Mouse (Mus musculus) kidney, adult 2 months (tissue): ENCODE results near the gene Prrg2. TPM values are rescaled to one million over a fixed set of nuclear protein-coding genes. Genes with fewer than 3 reads are reported as not detected.
"Not testable (repeated sequence)": the region's sequence is repeated elsewhere in the genome, so short reads cannot be mapped to it uniquely, and the experiment has no call there.

Experiments
- DNase-seq: peaks from one replicate; pipeline ENCODE4 v3.0.0; 2021
- H3K27ac ChIP-seq: fragments of 200-500 bp; 2 replicates; pipeline ENCODE4 v1.5.1; 2012; ENCODE audit warnings: low read depth, low read length, control low read depth, inconsistent platforms; ENCODE audit not compliant: insufficient read depth
- H3K27me3 ChIP-seq: fragments of 200-500 bp; replicated peaks from 2 replicates; pipeline ENCODE4 v1.6.1; 2012; ENCODE audit warnings: mild to moderate bottlenecking, moderate library complexity, low read length, inconsistent platforms; ENCODE audit not compliant: control insufficient read depth, insufficient read depth
- H3K36me3 ChIP-seq: fragments of 200-500 bp; 2 replicates; pipeline ENCODE4 v1.6.1; 2012; ENCODE audit warnings: mild to moderate bottlenecking, moderate library complexity, low read length, inconsistent platforms; ENCODE audit not compliant: control insufficient read depth, insufficient read depth
- H3K4me1 ChIP-seq: fragments of 200-500 bp; 2 replicates; pipeline ENCODE4 v1.6.1; 2011; ENCODE audit warnings: low read length; ENCODE audit not compliant: control insufficient read depth, insufficient read depth
- H3K4me3 ChIP-seq: fragments of 200-500 bp; 2 replicates; pipeline ENCODE4 v1.5.1; 2011; ENCODE audit warnings: mild to moderate bottlenecking, low read depth, low read length, control low read depth; ENCODE audit not compliant: insufficient read depth
- CTCF ChIP-seq: fragments of 200-500 bp; conservative IDR thresholded peaks from 2 replicates; pipeline ENCODE4 v1.5.1; 2011; ENCODE audit warnings: low read depth, mild to moderate bottlenecking, control low read depth, low read length, moderate library complexity, mixed read lengths; ENCODE audit not compliant: insufficient read depth, insufficient read length
- POLR2A ChIP-seq: fragments of 200-500 bp; IDR thresholded peaks from one replicate; pipeline ENCODE4 v1.6.1; 2011; ENCODE audit warnings: low read depth, low read length, control low read depth
- WGBS: fragments of 180-500 bp; shearing (Covaris S2); methylation state at CpG from one replicate; pipeline ENCODE4 v1.1.7; 2018; 5-methylcytosine and 5-hydroxymethylcytosine counted together
- polyA plus RNA-seq: library from polyadenylated mRNA; depleted of rRNA; stranded (reverse); fragments of >200 nt; gene quantifications from 2 replicates; pipeline ENCODE4 v1.2.3, GENCODE M21; 2012

Gene Prrg2
- polyA plus RNA-seq, 1 experiment = 80.9 TPM

DNA sequence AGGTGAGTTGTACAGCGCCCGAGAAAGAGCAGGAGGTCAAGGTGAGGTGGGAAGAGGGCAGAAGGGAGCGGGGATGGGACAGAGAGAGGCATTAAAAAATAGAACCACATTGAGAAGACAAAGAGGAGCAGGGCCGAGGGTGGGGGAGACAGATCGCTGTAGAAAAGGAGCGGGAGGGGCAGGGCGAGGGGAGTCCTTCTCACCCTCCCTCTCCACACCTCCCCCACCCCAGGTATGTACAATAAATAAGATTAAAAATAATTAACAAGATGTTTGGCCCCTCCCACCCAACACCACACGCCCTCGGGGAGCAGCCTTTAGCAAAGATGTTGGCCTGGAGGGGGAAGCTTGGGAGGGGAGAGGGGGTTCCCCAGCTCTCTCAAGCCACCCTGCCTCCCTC is 34.7 kb downstream of the Prrg2 start:
- no peak overlapping the region for H3K27ac ChIP-seq
- H3K36me3 ChIP-seq = peaks cover 1% of the 10 kb centered on the region
- no peaks in the 10 kb centered on the region for H3K27me3 ChIP-seq
- 82% methylated on average over 9 of the region's 9 CpGs for WGBS
- no peaks in the 10 kb centered on the region for H3K4me1 ChIP-seq
- H3K4me3 ChIP-seq = no peak overlapping the region
- TF ChIP-seq CTCF (no peak), POLR2A (no peak)
- DNase-seq = no peak

DNA sequence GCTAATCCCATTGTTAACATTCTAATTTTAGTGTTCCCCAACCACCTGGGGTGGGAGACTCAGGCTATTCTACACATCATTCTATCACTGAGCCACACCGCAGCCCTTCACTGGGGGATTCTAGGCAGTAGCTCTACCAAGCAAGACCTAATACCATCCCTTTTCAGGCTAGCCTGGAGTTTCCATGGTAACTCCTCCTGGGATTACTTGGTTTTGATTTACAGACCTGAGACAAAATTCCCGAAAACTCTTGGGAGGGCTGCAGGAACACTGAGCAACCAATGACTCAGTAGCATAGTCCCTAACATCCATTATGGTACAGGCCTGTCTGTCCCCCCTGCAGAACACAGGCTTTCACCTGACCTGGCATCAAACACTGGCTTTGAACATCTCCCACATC is 36.2 kb downstream of the Prrg2 start:
- DNase-seq = no peak
- H3K4me1 ChIP-seq = no peaks in the 10 kb centered on the region
- TF ChIP-seq POLR2A (no peak), CTCF (no peak)
- H3K36me3 ChIP-seq = peaks cover 1% of the 10 kb centered on the region
- no peaks in the 10 kb centered on the region for H3K27me3 ChIP-seq
- H3K4me3 ChIP-seq = no peak overlapping the region
- 59% methylated on average over 2 of the region's 2 CpGs for WGBS
- H3K27ac ChIP-seq = no peak overlapping the region

DNA sequence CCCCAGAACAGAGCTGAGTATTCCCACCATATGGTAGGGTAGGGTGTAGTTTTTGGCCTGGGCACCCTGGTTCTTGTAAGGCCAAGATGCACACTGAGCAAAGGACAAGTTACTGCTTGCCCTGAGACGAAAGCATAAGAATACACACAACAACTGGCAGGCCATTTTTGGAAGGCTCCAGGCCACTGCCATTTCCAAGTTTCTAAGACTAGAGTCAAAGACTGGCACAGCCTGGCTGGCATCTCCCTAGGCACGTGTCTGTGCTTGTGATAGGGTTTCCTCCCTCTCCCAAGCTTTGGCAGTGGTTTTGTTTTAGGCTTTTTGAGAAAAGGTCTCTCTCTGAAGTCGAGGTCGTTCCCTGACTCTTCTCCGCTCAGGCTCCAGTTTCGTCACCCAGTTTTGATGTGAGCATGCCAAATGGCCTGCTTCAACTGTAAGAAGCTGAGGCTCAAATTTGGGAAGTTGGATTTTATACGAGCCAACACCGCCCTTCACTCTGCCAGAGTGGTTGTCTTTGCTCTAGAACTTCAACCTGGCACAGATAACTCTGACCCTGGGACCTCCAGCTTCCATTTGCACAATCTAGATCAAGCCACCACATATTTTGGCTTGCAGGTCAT is 36.8 kb downstream of the Prrg2 start:
- Histone ChIP-seq H3K27me3 (no peaks in the 10 kb centered on the region), H3K27ac (no peak overlapping the region), H3K36me3 (peaks cover 1% of the 10 kb centered on the region), H3K4me3 (no peak overlapping the region), H3K4me1 (no peaks in the 10 kb centered on the region)
- no peak for DNase-seq
- TF ChIP-seq CTCF (no peak), POLR2A (no peak)
- WGBS = 66% methylated on average over 8 of the region's 8 CpGs

DNA sequence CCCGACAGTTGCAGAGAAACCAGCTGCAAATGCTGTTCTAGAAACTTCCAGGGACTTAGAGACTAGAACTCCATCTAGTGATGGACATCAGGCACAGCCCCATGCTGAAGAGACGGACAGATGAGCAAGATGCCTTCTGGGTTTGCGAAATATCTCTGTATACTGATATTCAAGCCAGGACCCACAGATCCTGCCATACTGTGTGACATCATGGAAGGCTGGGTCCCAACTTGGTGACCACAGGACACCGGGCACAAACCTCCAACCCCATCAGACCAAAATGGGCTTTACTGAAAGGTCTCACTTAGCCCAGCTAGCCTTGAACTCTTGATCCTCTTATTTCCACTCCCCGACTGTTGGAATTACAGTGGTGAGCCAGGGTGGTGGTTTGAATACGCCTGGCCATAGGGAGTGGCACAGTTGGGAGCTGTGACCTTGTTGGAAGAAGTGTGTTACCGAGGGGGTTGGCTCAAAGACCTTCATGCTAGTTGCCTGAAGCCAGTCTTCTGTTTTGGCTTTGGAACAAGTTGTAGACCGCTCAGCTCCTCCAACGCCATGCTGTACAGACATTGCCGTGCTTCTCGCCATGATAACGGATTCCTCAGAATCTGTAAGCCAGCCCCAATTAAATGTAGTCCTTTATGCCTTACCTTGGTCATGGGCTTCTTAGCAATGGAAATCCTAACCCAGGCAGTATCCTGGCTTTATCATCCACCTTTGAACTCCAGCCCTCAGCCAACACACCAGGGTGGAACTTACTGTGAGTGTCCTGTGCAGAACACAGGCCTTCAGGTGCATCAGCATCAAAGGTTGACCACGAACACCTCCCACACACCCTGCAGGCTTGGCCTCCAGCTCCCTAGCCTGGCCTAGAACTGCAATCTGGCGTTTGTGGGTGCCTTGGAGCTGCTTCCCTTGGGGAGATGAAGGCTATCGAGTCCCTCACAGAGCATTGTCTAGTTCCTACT is 37.9 kb downstream of the Prrg2 start:
- Histone ChIP-seq H3K4me3 (no peak overlapping the region), H3K27ac (no peak overlapping the region), H3K36me3 (no peaks in the 10 kb centered on the region), H3K27me3 (no peaks in the 10 kb centered on the region), H3K4me1 (no peaks in the 10 kb centered on the region)
- 74% methylated on average over 15 of the region's 15 CpGs for WGBS
- DNase-seq = no peak
- TF ChIP-seq POLR2A (no peak), CTCF (no peak)

DNA sequence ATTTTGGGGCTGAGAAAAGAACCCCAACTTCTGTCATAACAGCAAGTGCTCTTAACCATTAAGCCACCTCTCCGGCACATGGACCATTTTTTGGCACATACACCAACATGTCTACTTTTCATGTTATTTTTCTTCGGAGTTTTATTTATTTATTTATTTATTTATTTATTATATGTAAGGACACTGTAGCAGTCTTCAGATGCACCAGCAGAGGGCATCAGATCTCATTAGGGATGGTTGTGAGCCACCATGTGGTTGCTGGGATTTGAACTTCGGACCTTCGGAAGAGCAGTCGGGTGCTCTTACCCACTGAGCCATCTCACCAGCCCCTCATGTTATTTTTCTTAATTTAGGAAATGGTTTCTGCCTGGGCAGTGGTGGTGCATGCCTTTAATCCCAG is 38.8 kb downstream of the Prrg2 start:
- DNase-seq = not testable (repeated sequence)

DNA sequence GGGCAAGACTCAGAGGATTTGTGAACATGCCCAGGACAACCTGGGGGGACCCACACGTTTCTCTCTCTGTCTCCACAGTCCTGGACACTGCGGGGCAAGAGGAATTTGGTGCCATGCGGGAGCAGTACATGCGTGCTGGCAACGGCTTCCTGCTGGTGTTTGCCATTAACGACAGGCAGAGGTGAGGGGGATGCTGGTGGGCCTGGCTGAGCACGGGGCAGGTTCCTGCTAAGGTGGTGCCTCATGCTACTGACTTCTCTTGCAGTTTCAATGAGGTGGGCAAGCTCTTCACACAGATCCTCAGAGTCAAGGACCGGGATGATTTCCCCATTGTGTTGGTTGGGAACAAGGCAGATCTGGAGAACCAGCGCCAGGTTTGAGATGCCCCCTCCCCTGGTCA is 42.3 kb downstream of the Prrg2 start:
- Histone ChIP-seq H3K4me3 (no peak overlapping the region), H3K4me1 (peaks cover 3% of the 10 kb centered on the region; the same call in 1 of the 2 replicates), H3K27me3 (no peaks in the 10 kb centered on the region), H3K36me3 (no peaks in the 10 kb centered on the region), H3K27ac (no peak overlapping the region)
- no peak for TF ChIP-seq CTCF
- DNase-seq = no peak
- WGBS = 80% methylated on average over 9 of the region's 9 CpGs

More for the DNA sequence above, 38.8 kb downstream of the Prrg2 start:
- 54% methylated on average over 5 of the region's 5 CpGs for WGBS
- not testable (repeated sequence) for H3K36me3 ChIP-seq, H3K4me3 ChIP-seq, H3K4me1 ChIP-seq, H3K27ac ChIP-seq, H3K27me3 ChIP-seq
- peak; percentile 25; the same call in 1 of the 2 replicates for TF ChIP-seq CTCF

DNA sequence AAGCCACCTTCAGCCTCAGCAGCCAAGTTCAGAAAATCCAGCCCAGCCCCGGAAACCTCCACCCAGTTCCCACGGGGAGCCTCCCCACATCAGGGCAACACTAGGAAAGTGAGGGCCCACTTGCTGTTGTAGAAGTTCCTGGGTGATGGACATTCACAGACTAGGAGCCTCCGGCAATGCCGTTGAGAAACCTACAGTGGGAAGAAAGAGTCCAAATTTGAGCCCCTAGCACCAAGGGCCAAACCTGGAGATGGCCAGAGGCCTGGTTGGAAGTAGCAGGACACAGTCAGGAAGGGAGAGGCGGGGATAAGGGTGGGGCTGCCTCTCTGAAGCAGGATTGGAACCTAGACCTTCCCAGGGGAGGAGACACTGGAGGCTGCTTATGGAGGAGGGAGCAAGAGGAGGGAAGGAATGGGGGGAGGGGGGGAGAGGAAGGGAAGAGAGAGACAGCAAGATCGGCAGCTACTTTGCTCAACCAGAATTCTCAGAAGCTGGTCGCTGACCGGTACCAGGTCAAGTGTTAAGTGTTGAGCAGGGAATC is 43.4 kb downstream of the Prrg2 start:
- TF ChIP-seq CTCF = no peak
- peak overlapping the region; percentile 81 for H3K27ac ChIP-seq
- peaks cover 3% of the 10 kb centered on the region; the same call in 1 of the 2 replicates for H3K4me1 ChIP-seq
- peak; percentile 87 for DNase-seq
- no peaks in the 10 kb centered on the region for H3K27me3 ChIP-seq
- no peaks in the 10 kb centered on the region for H3K36me3 ChIP-seq
- WGBS = 32% methylated on average over 8 of the region's 8 CpGs
- H3K4me3 ChIP-seq = peak overlapping the region; percentile 50
